Mouse (Mus musculus) liver, embryonic 14.5 days (tissue): ENCODE results near the gene Ppard.

ENCODE experiments used
- CTCF ChIP-seq: IDR thresholded peaks from 2 replicates; pipeline ENCODE4 v1.5.1; 2016; ENCODE audit warnings: antibody characterized with exemption, low read depth, control low read depth
- EP300 ChIP-seq: IDR thresholded peaks from 2 replicates; pipeline ENCODE4 v1.6.1; 2016; ENCODE audit warnings: antibody characterized with exemption, low read depth

DNA sequence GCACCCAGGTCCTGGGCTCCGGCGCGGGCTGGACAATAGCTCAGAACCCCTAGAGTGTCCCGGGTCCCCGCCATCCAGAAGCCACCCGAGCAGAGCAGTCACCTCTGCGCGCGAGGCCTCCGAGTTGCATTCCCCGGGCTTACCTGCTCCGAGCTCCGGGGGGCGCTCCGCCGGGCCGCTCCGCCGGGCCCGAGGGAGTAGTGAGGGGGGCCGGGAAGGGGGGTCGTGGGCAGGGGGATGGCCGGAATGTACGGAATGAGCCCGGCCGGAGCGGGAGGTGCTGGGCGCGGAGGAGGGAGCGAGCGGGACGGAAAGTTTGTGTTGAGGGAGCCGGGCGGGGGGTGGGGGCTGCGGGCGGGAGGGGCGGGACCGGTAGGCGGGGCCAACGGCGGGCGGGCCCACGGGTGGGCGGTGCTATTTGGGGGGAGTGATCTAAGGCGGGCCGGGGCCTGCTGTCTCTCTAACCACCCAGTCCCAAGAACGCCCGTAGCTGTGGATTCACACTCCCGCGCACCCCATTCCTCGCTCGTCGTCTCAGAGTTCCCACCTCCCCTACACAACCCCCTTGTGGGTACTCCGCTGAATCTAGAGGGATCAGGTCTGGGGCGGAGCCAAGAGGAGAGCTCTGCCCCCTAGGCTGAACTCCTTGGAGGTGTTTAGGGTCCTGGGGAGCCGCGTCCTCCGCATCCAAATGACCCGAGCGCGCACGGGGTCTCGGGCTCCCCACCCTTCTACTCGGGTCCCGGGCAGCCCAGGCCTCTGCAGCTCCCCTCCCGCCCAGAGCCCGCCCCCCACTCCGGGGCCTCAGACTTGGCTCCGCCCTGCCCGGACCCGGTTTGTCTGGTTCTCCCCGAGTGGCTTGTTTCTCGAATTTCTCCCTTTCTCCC is 118.2 kb downstream of the Ppard start, which contains the start of gene Tead3:
- TF ChIP-seq CTCF: 0 out of 2 replicates have a peak, but pooled peaks have one; percentile 16
- no peak for TF ChIP-seq EP300
